Mouse (Mus musculus) C2C12 (cell line): ENCODE data around the gene Dnhd1.

Experiments used
- CEBPB ChIP-seq: IDR thresholded peaks from one replicate; pipeline ENCODE4 v1.6.1; 2011; ENCODE audit warnings: low read depth, mild to moderate bottlenecking, control low read depth, moderate library complexity
- CTCF ChIP-seq: IDR thresholded peaks from one replicate; pipeline ENCODE4 v1.5.1; 2011; ENCODE audit not compliant: control insufficient read depth, insufficient read depth, insufficient read length
- FOSL1 ChIP-seq: IDR thresholded peaks from one replicate; pipeline ENCODE4 v1.8.0; 2011; ENCODE audit warnings: mild to moderate bottlenecking, low read length; ENCODE audit not compliant: poor library complexity, insufficient read depth, severe bottlenecking
- MAX ChIP-seq: IDR thresholded peaks from one replicate; pipeline ENCODE4 v1.6.1; 2011; ENCODE audit warnings: mild to moderate bottlenecking, control low read depth
- MYOD1 ChIP-seq: IDR thresholded peaks from one replicate; pipeline ENCODE4 v1.6.1; 2011; ENCODE audit warnings: low read depth; ENCODE audit not compliant: control insufficient read depth, insufficient read length
- MYOG ChIP-seq: IDR thresholded peaks from one replicate; pipeline ENCODE4 v1.6.1; 2011; ENCODE audit not compliant: control insufficient read depth, insufficient read length; ENCODE audit errors: extremely low read depth
- USF1 ChIP-seq: IDR thresholded peaks from one replicate; pipeline ENCODE4 v1.6.1; 2011; ENCODE audit warnings: low read depth, mild to moderate bottlenecking, control low read depth, moderate library complexity

DNA sequence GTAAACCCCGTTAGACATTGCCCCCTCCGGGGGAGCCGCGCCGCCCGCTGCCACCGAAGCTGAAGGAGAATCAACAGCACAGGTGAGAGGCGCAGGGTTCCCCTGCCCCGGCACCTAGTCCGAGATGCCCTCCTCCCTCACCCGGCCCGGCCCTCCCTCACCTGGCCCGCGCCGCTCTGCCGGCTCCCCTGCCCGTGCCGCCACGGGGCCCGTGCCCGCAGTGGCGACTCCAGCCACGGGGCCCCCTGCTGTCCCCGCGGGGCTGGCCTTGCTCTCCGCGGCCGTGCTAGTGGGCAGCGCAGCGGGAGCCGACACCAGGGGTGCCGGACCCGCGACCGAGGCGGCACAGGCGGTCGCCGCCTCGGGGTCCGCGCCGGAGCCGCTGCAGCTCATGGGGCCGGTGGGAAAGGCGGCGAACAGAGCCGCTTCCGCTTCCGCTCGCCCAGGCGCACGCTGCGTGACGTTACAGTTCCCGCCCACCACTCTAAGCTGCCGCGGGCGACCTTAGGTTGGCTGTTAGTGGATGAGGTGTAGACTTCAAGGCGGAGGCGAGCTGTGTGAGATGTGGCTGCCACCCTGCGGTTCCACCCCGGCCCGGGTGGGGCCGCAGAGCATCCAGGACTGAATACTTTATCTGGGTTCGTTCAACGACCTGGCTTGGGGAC, 93.4 kb downstream of the Dnhd1 start, which contains the start of gene Taf10:
- TF ChIP-seq CTCF: peak; percentile 19
- no peak for TF ChIP-seq USF1
- TF ChIP-seq CEBPB: no peak
- TF ChIP-seq MYOD1: no peak
- no peak for TF ChIP-seq MYOG
- no peak for TF ChIP-seq FOSL1
- peak; percentile 58 for TF ChIP-seq MAX
